In the genomic region with DNA sequence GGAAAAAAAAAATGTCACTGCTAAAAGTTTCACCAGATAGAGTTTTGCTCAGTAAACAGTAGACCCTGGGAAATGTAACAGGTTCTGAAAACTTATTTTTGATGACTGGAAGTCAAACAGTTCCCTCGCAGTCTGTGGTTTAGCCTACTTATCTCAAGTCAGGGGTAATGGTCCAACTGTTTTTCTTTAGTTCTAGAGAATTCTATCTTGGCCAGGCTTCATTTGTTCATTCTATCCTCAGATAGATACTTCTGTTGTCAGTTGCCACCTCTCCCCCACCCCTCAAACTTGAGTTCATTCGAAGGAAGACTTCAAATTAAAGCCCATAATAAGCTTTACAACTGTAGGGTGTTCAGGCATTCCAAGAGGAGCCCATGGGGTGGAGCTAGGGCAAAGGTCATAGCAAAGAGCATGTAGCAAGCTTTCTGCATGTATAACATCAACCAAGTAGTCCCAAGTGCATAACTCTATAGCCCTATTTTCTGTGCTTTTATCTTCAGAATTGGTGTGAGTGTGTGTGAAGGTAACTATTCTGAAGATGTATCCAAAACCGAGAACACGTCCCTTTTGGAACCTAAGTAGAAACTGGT, we compare ENCODE assay signal across 11 mouse cellular contexts. TPM values are rescaled to one million over a fixed set of nuclear protein-coding genes. Genes with fewer than 3 reads are reported as not detected.
DNase-seq lines count a peak whose midpoint lies in the region; ATAC-seq and TF ChIP-seq lines count a peak whose summit lies in the region.
"Had no signal": no experiment of that assay in that cellular context is flagged by ENCODE, and none has a peak within 500 bp of the region (broad histone marks: within the 10 kb centered on the region; RNA-seq: fewer than 3 reads in every experiment).

No protein-coding gene starts in this region.

- H3K27ac ChIP-seq in liver, adult 2 months (replicated peaks; ENCODE audit: insufficient read depth, low read depth, low read length), result no peak overlapping the region
- no peak overlapping the region; the same call in 1 of the 2 replicates for H3K27ac ChIP-seq in intestine, embryonic 14.5 days (ENCODE audit: low read depth)
- H3K27ac ChIP-seq in liver, embryonic 14.5 days, result peak overlapping the region; percentile 43
- H3K27ac ChIP-seq in hindbrain, embryonic 16.5 days (ENCODE audit: low read depth, low read length), result no peak overlapping the region
- no peak overlapping the region for H3K27ac ChIP-seq in hindbrain, embryonic 12.5 days
- H3K27ac ChIP-seq: midbrain, embryonic 12.5 days had no signal

- no peaks in the 10 kb centered on the region for H3K27me3 ChIP-seq in liver, adult 2 months (ENCODE audit: control insufficient read depth, insufficient read depth, low read length)
- H3K27me3 ChIP-seq in intestine, embryonic 14.5 days (replicated peaks; ENCODE audit: control insufficient read depth, insufficient read depth, low read length), result no peaks in the 10 kb centered on the region
- no peaks in the 10 kb centered on the region for H3K27me3 ChIP-seq in liver, embryonic 14.5 days (ENCODE audit: control insufficient read depth, insufficient read depth, low read length)
- H3K27me3 ChIP-seq in hindbrain, embryonic 16.5 days (replicated peaks; ENCODE audit: control insufficient read depth, insufficient read depth, low read length), result peaks cover 12% of the 10 kb centered on the region
- peaks cover 47% of the 10 kb centered on the region for H3K27me3 ChIP-seq in hindbrain, embryonic 12.5 days

- TF ChIP-seq POLR2A in liver, adult 2 months (IDR thresholded peaks at IDR 0.05; ENCODE audit: extremely low read depth, insufficient read depth, low read length), result no peak

- peaks cover 17% of the 10 kb centered on the region; the same call in 1 of the 2 replicates for H3K79me2 ChIP-seq in liver, adult 2 months (ENCODE audit: control insufficient read depth, insufficient read depth, low read length)

- no peak for TF ChIP-seq EP300 in liver, embryonic 14.5 days (IDR thresholded peaks at IDR 0.05; ENCODE audit: low read depth)

- TF ChIP-seq CTCF in liver, adult 2 months (IDR thresholded peaks at IDR 0.05; ENCODE audit: low read depth, low read length), result no peak
- TF ChIP-seq CTCF in liver, embryonic 14.5 days (IDR thresholded peaks at IDR 0.05; ENCODE audit: low read depth), result no peak

- H3K4me2 ChIP-seq in intestine, embryonic 14.5 days (ENCODE audit: low read length), result peak overlapping the region; percentile 98; the same call in 1 of the 2 replicates
- peak overlapping the region; percentile 100 for H3K4me2 ChIP-seq in liver, embryonic 14.5 days (ENCODE audit: low read depth)
- H3K4me2 ChIP-seq in hindbrain, embryonic 16.5 days (ENCODE audit: low read length), result no peak overlapping the region; the same call in 1 of the 2 replicates
- H3K4me2 ChIP-seq in hindbrain, embryonic 12.5 days (replicated peaks), result no peak overlapping the region

- intact Hi-C loops in heart, postnatal 10 days (cut with DNase I), result no loop called here

- H3K9ac ChIP-seq in liver, adult 2 months (ENCODE audit: low read depth, low read length), result no peak overlapping the region
- H3K9ac ChIP-seq in intestine, embryonic 14.5 days (ENCODE audit: low read length), result no peak overlapping the region
- H3K9ac ChIP-seq in liver, embryonic 14.5 days (replicated peaks), result 0 out of 2 replicates have a peak overlapping the region, but pooled peaks have one; percentile 7
- H3K9ac ChIP-seq in hindbrain, embryonic 16.5 days (ENCODE audit: low read depth, low read length), result no peak overlapping the region
- no peak overlapping the region for H3K9ac ChIP-seq in hindbrain, embryonic 12.5 days

- H3K36me3 ChIP-seq in liver, adult 2 months (ENCODE audit: control insufficient read depth, insufficient read depth, low read length), result no peaks in the 10 kb centered on the region
- no peaks in the 10 kb centered on the region for H3K36me3 ChIP-seq in intestine, embryonic 14.5 days (ENCODE audit: control insufficient read depth, insufficient read depth, low read length)
- no peaks in the 10 kb centered on the region for H3K36me3 ChIP-seq in liver, embryonic 14.5 days (replicated peaks; ENCODE audit: control insufficient read depth, insufficient read depth, low read depth)
- no peaks in the 10 kb centered on the region for H3K36me3 ChIP-seq in hindbrain, embryonic 16.5 days (ENCODE audit: control insufficient read depth, insufficient read depth, low read length)
- H3K36me3 ChIP-seq in hindbrain, embryonic 12.5 days, result no peaks in the 10 kb centered on the region
- H3K36me3 ChIP-seq: hindbrain, embryonic 10.5 days; midbrain, embryonic 12.5 days had no signal

- no peak overlapping the region for H3K4me3 ChIP-seq in liver, adult 2 months (ENCODE audit: insufficient read depth, low read depth, low read length)
- no peak overlapping the region for H3K4me3 ChIP-seq in intestine, embryonic 14.5 days (ENCODE audit: low read depth, low read length)
- H3K4me3 ChIP-seq in liver, embryonic 14.5 days (ENCODE audit: insufficient read depth in 1 of 2, low read depth in 2 of 2, low read length in 2 of 2), result peak overlapping the region in 1 of 2 experiments; percentile 83; a peak in 1 of 4 replicates
- no peak overlapping the region for H3K4me3 ChIP-seq in hindbrain, embryonic 16.5 days (ENCODE audit: low read length)
- H3K4me3 ChIP-seq in hindbrain, embryonic 12.5 days, result no peak overlapping the region

- H3K9me3 ChIP-seq in intestine, embryonic 14.5 days (ENCODE audit: control insufficient read depth, low read length), result no peaks in the 10 kb centered on the region
- H3K9me3 ChIP-seq in liver, embryonic 14.5 days (ENCODE audit: control insufficient read depth, low read length), result no peaks in the 10 kb centered on the region
- H3K9me3 ChIP-seq in hindbrain, embryonic 16.5 days (ENCODE audit: control insufficient read depth, low read length), result no peaks in the 10 kb centered on the region
- no peaks in the 10 kb centered on the region for H3K9me3 ChIP-seq in hindbrain, embryonic 12.5 days (replicated peaks)
- H3K9me3 ChIP-seq: hindbrain, embryonic 10.5 days; midbrain, embryonic 12.5 days had no signal

- DNase-seq in heart, adult 11 months, result peak; percentile 63
- DNase-seq in heart, postnatal 10 days, result no peak
- DNase-seq in liver, adult 2 months (ENCODE audit: extremely low read depth, low read depth, low spot score), result peak; percentile 45
- DNase-seq in liver, result no peak
- no peak for DNase-seq in intestine, embryonic 14.5 days (ENCODE audit: low spot score)
- no peak for DNase-seq in liver, embryonic 14.5 days (ENCODE audit: low read depth in 3 of 3, low spot score in 3 of 3)
- DNase-seq: lung, adult 2 months had no signal

- 60% methylated on average over 4 of the region's 4 CpGs for WGBS in liver, adult 2 months
- WGBS in intestine, embryonic 14.5 days, result 39% methylated on average over 4 of the region's 4 CpGs
- 18% methylated on average over 4 of the region's 4 CpGs for WGBS in liver, embryonic 14.5 days (ENCODE audit: insufficient replicate concordance)
- WGBS in hindbrain, embryonic 16.5 days, result 40% methylated on average over 4 of the region's 4 CpGs
- 31% methylated on average over 4 of the region's 4 CpGs for WGBS in hindbrain, embryonic 12.5 days

- H3K4me1 ChIP-seq in liver, adult 2 months (ENCODE audit: control insufficient read depth, insufficient read depth, low read length), result peaks cover 1% of the 10 kb centered on the region
- H3K4me1 ChIP-seq in intestine, embryonic 14.5 days (replicated peaks; ENCODE audit: control insufficient read depth, insufficient read depth, low read length), result peaks cover 31% of the 10 kb centered on the region
- peaks cover 26 to 29% of the 10 kb centered on the region in 2 experiments for H3K4me1 ChIP-seq in liver, embryonic 14.5 days (replicated peaks; ENCODE audit: control insufficient read depth in 2 of 2, insufficient read depth in 2 of 2, low read length in 1 of 2)
- peaks cover 26% of the 10 kb centered on the region for H3K4me1 ChIP-seq in hindbrain, embryonic 16.5 days (ENCODE audit: control insufficient read depth, insufficient read depth, low read depth, low read length)
- H3K4me1 ChIP-seq in hindbrain, embryonic 12.5 days, result peaks cover 33% of the 10 kb centered on the region

- no peak for ATAC-seq in intestine, embryonic 14.5 days (replicated peaks; ENCODE audit: low FRiP score, low TSS enrichment, low read depth)
- no peak for ATAC-seq in liver, embryonic 14.5 days (ENCODE audit: insufficient read depth)
- no peak for ATAC-seq in hindbrain, embryonic 16.5 days
- no peak for ATAC-seq in hindbrain, embryonic 12.5 days (ENCODE audit: low FRiP score)

RNA-seq across cellular contexts. Expression of gene Rreb1, which starts 46.2 kb away (rescaled TPM):
- 10 to 100 TPM; 46.7 to 61.8 TPM for total RNA-seq in heart, postnatal 10 days (2021)
- 9.0 and 11.7 TPM in 2 replicates for total RNA-seq in liver, adult 2 months (2014; rRNA removed)
- 12.4 and 13.6 TPM in 2 replicates for polyA plus RNA-seq in liver, adult 2 months (2012; rRNA removed)
- polyA plus RNA-seq in intestine, embryonic 14.5 days (2014; fragmentation: Nextera tagmentation; extraction: Ambion mirVana), result 20.2 and 20.3 TPM in 2 replicates
- 4.8 and 5.4 TPM in 2 replicates for polyA plus RNA-seq in liver, embryonic 14.5 days (2012; rRNA removed)
- 5.4 TPM in 2 replicates for polyA plus RNA-seq in liver, embryonic 14.5 days (2014; fragmentation: Nextera tagmentation; extraction: Ambion mirVana)
- 2.0 and 3.9 TPM in 2 replicates for polyA plus RNA-seq in hindbrain, embryonic 16.5 days (2015; fragmentation: Nextera tagmentation; extraction: Ambion mirVana)
- 6.1 and 6.4 TPM in 2 replicates for polyA plus RNA-seq in hindbrain, embryonic 12.5 days (2016; fragmentation: Nextera tagmentation; extraction: Ambion mirVana)

Comparison
In these comparisons a context has a peak if more than half of its experiments do, and no peak if none do; other contexts are left out.
1. DNase-seq: peak in heart, adult 11 months (single experiment) and liver, adult 2 months (single experiment); none in heart, postnatal 10 days (0 of 2), liver (single experiment), intestine, embryonic 14.5 days (single experiment) and liver, embryonic 14.5 days (0 of 3).
2. H3K4me2 ChIP-seq: peak in intestine, embryonic 14.5 days (single experiment) and liver, embryonic 14.5 days (single experiment); none in hindbrain, embryonic 16.5 days (single experiment) and hindbrain, embryonic 12.5 days (single experiment).